Mouse (Mus musculus) neural tube, embryonic 13.5 days (tissue): ENCODE measurements around the gene Cnga1. TPM values are rescaled to one million over a fixed set of nuclear protein-coding genes. Genes with fewer than 3 reads are reported as not detected.

Experiments
- ATAC-seq: fragments of 200-750 bp; cut with Nextera tagmentation; 2 replicates; pipeline ENCODE4 v1.8.0; 2017; ENCODE audit warnings: low read depth, mild to moderate bottlenecking, moderate TSS enrichment, moderate library complexity
- H3K27ac ChIP-seq: fragments of 300-500 bp; sonication (generic); replicated peaks from 2 replicates; pipeline ENCODE4 v1.5.1; 2015; ENCODE audit warnings: moderate library complexity, mild to moderate bottlenecking, inconsistent platforms
- H3K27me3 ChIP-seq: fragments of 300-500 bp; sonication (generic); 2 replicates; pipeline ENCODE4 v1.6.1; 2015; ENCODE audit warnings: mild to moderate bottlenecking, inconsistent platforms
- H3K36me3 ChIP-seq: fragments of 300-500 bp; sonication (generic); 2 replicates; pipeline ENCODE4 v1.6.1; 2015; ENCODE audit warnings: mild to moderate bottlenecking, inconsistent platforms
- H3K4me1 ChIP-seq: fragments of 300-500 bp; sonication (generic); replicated peaks from 2 replicates; pipeline ENCODE4 v1.6.1; 2015; ENCODE audit warnings: inconsistent platforms
- H3K4me2 ChIP-seq: fragments of 300-500 bp; sonication (generic); 2 replicates; pipeline ENCODE4 v1.6.1; 2015; ENCODE audit warnings: inconsistent platforms, mild to moderate bottlenecking, moderate library complexity
- H3K4me3 ChIP-seq: fragments of 300-500 bp; sonication (generic); 2 replicates; pipeline ENCODE4 v1.5.1; 2015; ENCODE audit warnings: mild to moderate bottlenecking, inconsistent platforms
- H3K9ac ChIP-seq: fragments of 300-500 bp; sonication (generic); 2 replicates; pipeline ENCODE4 v1.6.1; 2015; ENCODE audit warnings: moderate library complexity, mild to moderate bottlenecking, inconsistent platforms
- H3K9me3 ChIP-seq: fragments of 300-500 bp; sonication (generic); 2 replicates; pipeline ENCODE4 v1.6.1; 2016; ENCODE audit warnings: inconsistent platforms
- WGBS: fragments of 180-500 bp; shearing (Covaris S2); methylation state at CpG from one replicate; pipeline ENCODE4 v1.1.7; 2015; 5-methylcytosine and 5-hydroxymethylcytosine counted together
- polyA plus RNA-seq: library from polyadenylated mRNA; unstranded; fragments of >200 nt; fragmentation: Nextera tagmentation; extraction: Ambion mirVana; gene quantifications from 2 replicates; pipeline ENCODE4 v1.2.1, GENCODE M21; 2015

The Cnga1 gene
- polyA plus RNA-seq, 1 experiment from 2014 or later: not detected

DNA sequence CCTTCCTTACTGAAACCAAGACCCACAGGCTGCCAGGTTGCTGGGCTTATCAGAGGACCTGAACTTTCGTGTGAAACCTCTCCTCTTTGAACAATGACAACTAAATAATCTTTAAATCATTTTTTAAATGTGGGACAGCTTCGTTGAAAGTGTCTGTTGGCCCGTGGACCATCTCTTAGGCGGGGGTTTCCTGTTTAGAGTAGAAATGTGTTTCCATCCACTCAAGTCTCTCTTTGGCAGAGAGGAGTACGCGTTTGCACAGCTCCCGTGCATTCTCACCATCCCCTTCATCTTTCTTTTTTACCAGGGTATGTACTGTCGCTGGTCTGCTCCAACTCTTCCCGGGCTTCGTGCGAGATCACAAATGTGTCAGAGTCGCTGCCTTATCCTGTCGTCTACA, 14.3 kb upstream of the Cnga1 start:
- WGBS: 92% methylated on average over 13 of the region's 13 CpGs

DNA sequence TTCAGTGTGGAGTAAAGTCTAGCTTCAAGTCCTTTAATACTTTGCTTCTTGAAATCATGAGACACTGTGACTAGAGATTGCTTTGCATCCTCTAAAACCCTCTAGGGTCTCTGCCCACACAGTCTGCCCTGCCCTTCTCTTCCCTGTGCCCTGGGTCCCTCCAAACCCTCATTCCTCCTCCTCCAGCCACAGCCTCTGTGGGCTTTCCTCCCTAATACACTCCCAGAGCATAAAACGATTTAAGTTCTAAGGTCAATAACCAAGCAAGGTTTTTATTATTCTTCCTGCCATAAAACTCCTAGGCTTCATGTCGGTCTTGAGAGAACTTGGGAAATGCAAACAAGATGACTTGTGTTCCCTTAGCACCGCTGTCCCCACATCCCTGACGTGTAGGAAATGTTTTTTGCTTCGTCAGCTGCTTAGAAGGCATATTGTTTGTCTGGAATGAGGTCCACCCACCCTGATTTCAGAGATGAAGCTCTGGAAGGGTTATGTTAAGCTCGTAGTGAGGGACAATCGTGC, 12.3 kb upstream of the Cnga1 start:
- Histone ChIP-seq H3K9ac (no peak overlapping the region), H3K27ac (no peak overlapping the region), H3K27me3 (0 out of 2 replicates have a peak, but pooled peaks cover under 1% of the 10 kb centered on the region), H3K9me3 (no peaks in the 10 kb centered on the region), H3K36me3 (no peaks in the 10 kb centered on the region), H3K4me2 (no peak overlapping the region), H3K4me1 (no peaks in the 10 kb centered on the region), H3K4me3 (no peak overlapping the region)
- ATAC-seq: no peak
- 21% methylated on average over 7 of the region's 7 CpGs for WGBS

More for the DNA sequence above, 14.3 kb upstream of the Cnga1 start:
- Histone ChIP-seq H3K4me2 (no peak overlapping the region), H3K36me3 (no peaks in the 10 kb centered on the region), H3K9ac (no peak overlapping the region), H3K27me3 (no peaks in the 10 kb centered on the region), H3K4me3 (no peak overlapping the region), H3K27ac (no peak overlapping the region), H3K4me1 (no peaks in the 10 kb centered on the region), H3K9me3 (no peaks in the 10 kb centered on the region)
- no peak for ATAC-seq

DNA sequence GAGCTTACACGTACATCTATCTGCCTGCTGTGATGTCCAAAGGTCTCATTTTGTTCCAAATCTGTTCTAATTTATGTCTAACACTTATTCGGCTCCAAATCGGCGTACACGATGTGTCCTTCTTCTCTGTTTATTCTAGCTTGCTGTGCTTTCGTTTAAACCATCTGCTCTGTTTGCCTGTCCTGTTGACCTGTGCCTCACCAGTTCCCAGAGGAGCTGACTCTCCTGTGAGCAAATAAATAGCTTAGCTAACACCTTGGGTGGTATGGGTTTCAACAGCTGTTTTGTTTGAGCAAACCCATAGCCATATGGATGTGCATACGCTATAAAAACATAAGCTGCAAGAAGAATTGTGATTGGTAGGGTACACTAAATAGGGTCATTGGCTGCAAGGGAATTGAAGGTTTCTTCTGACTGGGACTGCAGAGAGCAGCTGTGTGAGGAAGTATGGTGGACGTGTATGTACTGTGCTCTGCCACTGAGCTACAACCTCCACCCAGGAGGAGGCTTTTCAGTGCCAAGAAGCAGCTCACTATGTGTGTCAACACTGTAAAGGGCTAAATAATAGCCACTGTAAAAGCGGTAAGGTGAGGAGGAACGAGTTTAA, 9.1 kb upstream of the Cnga1 start:
- Histone ChIP-seq H3K4me3 (no peak overlapping the region), H3K27me3 (peaks cover 21% of the 10 kb centered on the region), H3K9me3 (no peaks in the 10 kb centered on the region), H3K4me2 (no peak overlapping the region), H3K36me3 (no peaks in the 10 kb centered on the region), H3K27ac (no peak overlapping the region), H3K4me1 (peaks cover 2% of the 10 kb centered on the region), H3K9ac (no peak overlapping the region)
- no peak; the same call in 1 of the 2 replicates for ATAC-seq
- WGBS: 61% methylated on average over 10 of the region's 10 CpGs

DNA sequence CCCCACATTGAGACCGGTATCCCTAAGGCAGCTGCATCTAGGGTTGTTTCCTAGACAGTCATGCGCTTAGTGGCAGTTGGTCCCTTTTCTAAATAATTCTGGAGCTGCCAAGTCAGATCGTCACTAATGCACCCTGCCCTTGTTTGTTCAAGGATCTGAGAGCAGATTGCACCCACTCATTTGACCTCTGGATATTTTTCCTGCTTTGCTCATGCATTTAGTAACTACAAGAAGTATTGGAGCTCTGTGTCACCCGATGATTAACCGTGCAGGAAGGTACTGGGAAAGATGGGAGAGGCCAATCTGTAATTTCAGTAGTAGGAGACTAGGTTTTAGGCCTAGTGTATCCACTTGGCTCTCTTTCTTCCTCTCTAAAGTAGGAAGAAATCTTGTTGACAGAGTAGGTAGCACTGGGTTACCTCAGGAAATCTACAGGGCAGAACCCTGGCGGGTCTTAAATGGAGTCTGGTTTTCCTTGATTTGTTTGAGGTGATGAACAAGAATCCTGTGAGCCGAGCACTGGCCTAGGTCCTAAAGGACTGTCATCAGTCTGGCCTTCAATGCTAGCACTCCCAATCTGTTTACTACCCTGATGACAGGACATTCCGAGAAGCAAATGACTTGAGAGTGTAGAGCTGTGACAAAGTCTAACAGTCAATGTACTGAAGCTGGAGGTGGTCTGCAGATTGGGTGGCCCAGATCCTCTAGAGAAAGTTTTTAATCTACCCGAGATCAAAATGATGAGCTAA, 5.1 kb upstream of the Cnga1 start:
- Histone ChIP-seq H3K27ac (no peak overlapping the region), H3K4me1 (peaks cover 16% of the 10 kb centered on the region), H3K9ac (no peak overlapping the region), H3K36me3 (no peaks in the 10 kb centered on the region), H3K4me2 (no peak overlapping the region), H3K4me3 (no peak overlapping the region), H3K27me3 (peaks cover 53% of the 10 kb centered on the region), H3K9me3 (no peaks in the 10 kb centered on the region)
- ATAC-seq: no peak
- 77% methylated on average over 9 of the region's 9 CpGs for WGBS

DNA sequence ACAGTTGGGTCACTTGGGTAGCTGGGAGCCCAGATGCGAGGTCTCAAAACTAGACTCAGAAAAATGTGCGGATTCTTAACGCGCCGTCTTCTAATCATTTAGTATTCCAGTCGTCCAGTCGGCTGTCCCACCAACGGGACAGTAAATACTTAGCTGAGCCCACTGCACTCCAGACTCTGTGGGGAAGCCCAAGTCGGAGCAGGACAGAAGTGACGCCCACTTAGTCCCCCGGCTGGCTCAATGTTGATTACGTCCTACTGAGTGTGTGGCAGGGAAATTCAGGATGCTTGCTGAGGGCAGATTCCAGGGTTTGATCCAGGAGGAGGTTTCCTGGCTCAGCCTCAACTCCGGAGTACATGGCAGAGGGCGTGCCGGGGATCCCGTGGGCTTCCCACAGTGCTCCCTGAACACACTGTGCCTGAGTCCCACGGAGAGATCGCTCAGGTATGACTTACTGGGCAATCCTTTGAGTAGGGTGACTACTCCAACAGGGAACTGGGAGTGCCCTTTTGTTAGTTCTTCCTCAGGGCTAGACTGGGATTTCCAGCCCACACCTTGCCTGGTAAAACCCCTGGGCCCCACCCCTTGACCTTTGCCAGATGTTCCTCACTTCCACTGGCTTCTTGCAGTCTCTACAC, 4.0 kb upstream of the Cnga1 start:
- peaks cover 16% of the 10 kb centered on the region for H3K4me1 ChIP-seq

DNA sequence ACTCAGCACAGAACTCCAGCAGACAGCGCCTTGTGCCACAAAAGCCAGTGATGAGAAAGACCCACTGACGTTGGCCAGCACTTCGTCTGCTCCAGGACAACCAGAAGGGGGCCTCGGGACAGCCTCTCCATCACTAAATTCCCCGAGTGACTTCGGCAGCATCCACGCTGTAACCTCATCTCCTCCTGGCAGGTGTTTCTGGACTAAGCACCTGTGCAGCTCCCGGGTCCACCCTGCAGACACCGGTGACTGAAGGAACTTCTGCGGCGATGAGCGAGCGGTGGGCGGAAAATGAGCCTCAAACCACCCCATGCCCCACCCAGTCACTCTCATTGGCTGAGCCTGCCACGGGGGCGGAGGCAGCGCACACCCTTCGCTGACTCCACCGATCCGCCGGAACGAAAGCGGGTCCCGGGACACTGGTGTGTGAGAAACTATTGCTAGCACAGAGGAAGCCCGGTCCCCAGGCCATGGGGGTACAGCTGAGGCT, 3.4 kb upstream of the Cnga1 start, which contains the start of gene Nipal1:
Gene Nipal1, plus strand, starts transcription at position 378 of the 490 bp plus-strand sequence.
- ATAC-seq: peak; percentile 92
- 0% methylated on average over 25 of the region's 25 CpGs for WGBS

More for the DNA sequence above, 4.0 kb upstream of the Cnga1 start:
- Histone ChIP-seq H3K36me3 (no peaks in the 10 kb centered on the region), H3K4me2 (peak overlapping the region; percentile 86), H3K4me3 (peak overlapping the region; percentile 46), H3K27me3 (peaks cover 53% of the 10 kb centered on the region), H3K9ac (peak overlapping the region; percentile 62), H3K27ac (no peak overlapping the region), H3K9me3 (no peaks in the 10 kb centered on the region)
- WGBS: 7% methylated on average over 18 of the region's 18 CpGs
- peak; percentile 56; the same call in 1 of the 2 replicates for ATAC-seq

DNA sequence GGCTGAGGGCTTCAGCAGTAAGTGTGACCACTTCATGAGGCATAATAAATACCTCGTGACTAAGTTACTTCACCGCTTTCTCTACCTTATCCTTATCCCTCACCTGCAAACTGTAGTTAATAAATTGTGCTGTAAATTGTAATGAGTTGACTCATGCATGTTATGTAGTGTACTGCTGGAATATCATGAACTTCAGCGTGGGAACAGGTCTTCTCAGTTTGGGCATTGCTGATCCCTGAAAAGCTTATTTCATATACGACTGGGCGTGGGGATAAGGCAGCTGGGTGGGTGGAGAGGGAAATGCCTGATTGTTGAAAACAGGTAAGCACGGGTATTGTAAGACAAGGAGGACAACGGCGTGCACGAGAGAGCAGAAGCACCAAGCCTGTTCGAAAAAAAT, 2.9 kb upstream of the Cnga1 start:
- Histone ChIP-seq H3K27me3 (peaks cover 53% of the 10 kb centered on the region), H3K4me1 (peaks cover 16% of the 10 kb centered on the region), H3K27ac (no peak overlapping the region), H3K4me2 (peak overlapping the region; percentile 86), H3K9me3 (no peaks in the 10 kb centered on the region), H3K9ac (peak overlapping the region; percentile 62; the same call in 1 of the 2 replicates), H3K36me3 (no peaks in the 10 kb centered on the region), H3K4me3 (peak overlapping the region; percentile 46)
- ATAC-seq: no peak
- WGBS: 28% methylated on average over 10 of the region's 10 CpGs

More for the DNA sequence above, 3.4 kb upstream of the Cnga1 start, which contains the start of gene Nipal1:
- no peak within 1 kb of the TSS for H3K27ac ChIP-seq
- H3K36me3 ChIP-seq: no peaks in the 10 kb centered on the region
- H3K4me2 ChIP-seq: peak within 1 kb of the TSS; percentile 86
- H3K4me1 ChIP-seq: peaks cover 16% of the 10 kb centered on the region
- H3K9me3 ChIP-seq: no peaks in the 10 kb centered on the region
- H3K27me3 ChIP-seq: peaks cover 53% of the 10 kb centered on the region
- H3K4me3 ChIP-seq: peak within 1 kb of the TSS; percentile 46
- peak within 1 kb of the TSS; percentile 62 for H3K9ac ChIP-seq

DNA sequence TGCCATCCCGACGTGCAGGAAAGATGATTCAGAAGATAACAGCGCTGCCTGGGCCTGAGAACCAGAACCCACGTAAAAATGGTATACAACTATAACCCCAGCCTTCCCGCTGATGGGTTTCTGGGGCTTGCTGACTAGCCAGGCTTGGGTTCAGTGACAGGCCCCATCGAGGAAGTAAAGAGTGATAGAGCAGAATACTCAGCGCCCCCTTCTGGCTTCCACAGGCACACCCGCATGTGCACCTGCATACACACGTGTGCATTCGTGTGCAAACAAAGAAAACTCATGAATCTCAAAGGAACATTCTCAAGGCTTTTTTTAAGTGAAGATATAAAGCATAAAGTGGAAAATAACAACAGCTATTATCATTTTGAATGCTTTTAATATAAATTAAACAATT, 2.1 kb upstream of the Cnga1 start:
- peaks cover 50% of the 10 kb centered on the region for H3K27me3 ChIP-seq

DNA sequence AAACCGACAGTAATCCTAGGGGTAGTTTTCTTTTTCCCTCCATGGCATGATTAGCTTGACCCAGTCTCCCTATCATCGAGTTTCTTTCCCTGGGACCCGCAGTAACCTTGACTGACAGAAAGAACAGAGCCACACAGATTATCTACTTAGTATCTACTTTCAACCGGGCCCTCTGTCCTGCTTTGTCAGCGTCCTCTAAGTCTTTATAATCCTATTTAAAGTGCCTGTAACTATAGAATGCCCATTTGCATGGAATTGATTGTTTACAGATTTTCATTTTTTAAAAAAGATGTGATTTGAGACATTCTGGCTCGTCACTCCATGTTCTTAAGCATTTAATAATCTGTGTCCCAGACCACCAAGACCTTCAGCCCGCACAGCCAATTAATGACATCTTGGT, 420 bp downstream of the Cnga1 start:
- no peak overlapping the region for H3K4me2 ChIP-seq
- WGBS: 75% methylated on average over 7 of the region's 7 CpGs
- no peak overlapping the region for H3K9ac ChIP-seq
- ATAC-seq: no peak
- no peak overlapping the region for H3K27ac ChIP-seq
- H3K9me3 ChIP-seq: no peaks in the 10 kb centered on the region
- peaks cover 37% of the 10 kb centered on the region for H3K27me3 ChIP-seq
- no peaks in the 10 kb centered on the region for H3K36me3 ChIP-seq
- H3K4me3 ChIP-seq: no peak overlapping the region
- H3K4me1 ChIP-seq: peaks cover 16% of the 10 kb centered on the region

More for the DNA sequence above, 2.1 kb upstream of the Cnga1 start:
- Histone ChIP-seq H3K4me1 (peaks cover 16% of the 10 kb centered on the region), H3K4me2 (no peak overlapping the region), H3K27ac (no peak overlapping the region), H3K4me3 (no peak overlapping the region), H3K9ac (no peak overlapping the region), H3K9me3 (no peaks in the 10 kb centered on the region), H3K36me3 (no peaks in the 10 kb centered on the region)
- ATAC-seq: no peak
- 42% methylated on average over 10 of the region's 10 CpGs for WGBS

DNA sequence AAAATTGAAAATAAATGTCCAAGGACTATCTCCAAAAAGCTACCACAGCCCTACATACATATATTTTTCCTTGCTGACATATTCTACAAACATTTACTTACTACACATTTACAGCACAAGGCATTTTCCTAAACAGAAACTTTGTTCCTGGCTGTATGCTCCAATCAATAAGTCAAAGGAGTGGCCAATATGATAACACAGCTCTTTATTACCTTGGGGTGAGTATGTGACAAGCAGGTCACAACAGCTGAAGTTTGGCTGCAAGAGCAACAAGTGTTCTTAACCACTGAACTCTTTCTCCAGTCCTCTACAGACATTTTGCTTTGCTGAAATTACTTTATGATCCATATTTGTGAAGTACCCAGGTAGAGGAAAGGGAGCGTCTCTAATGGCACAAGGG, 4.0 kb downstream of the Cnga1 start:
- no peak overlapping the region for H3K9ac ChIP-seq
- 95% methylated on average over 1 of the region's 1 CpGs for WGBS
- no peak overlapping the region for H3K4me3 ChIP-seq
- H3K27ac ChIP-seq: no peak overlapping the region
- H3K4me1 ChIP-seq: no peaks in the 10 kb centered on the region
- no peaks in the 10 kb centered on the region for H3K9me3 ChIP-seq
- H3K4me2 ChIP-seq: no peak overlapping the region
- H3K36me3 ChIP-seq: no peaks in the 10 kb centered on the region
- peaks cover 4% of the 10 kb centered on the region; the same call in 1 of the 2 replicates for H3K27me3 ChIP-seq
- no peak for ATAC-seq

DNA sequence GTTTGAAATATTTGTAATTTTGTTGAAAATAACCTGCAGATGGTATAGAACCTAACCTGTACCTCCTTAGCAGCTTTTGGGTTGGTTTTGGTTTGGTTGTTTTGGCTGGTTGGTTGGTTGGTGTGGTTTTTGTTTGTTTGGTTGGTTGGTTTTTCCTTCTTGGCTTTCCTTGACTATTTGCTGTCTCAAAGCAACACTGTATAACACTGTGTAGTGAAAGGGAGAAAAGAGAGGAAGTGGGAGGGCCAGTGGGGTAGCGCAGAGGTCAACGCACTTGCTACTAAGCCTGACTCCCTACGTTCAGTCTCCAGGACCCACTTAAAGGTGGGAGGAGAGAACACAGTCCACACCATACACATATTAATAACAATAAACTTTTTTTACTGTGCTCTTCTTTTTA, 7.5 kb downstream of the Cnga1 start:
- H3K27ac ChIP-seq: no peak overlapping the region
- no peaks in the 10 kb centered on the region for H3K27me3 ChIP-seq
- H3K4me1 ChIP-seq: no peaks in the 10 kb centered on the region
- H3K9ac ChIP-seq: no peak overlapping the region
- no peak overlapping the region for H3K4me2 ChIP-seq
- ATAC-seq: no peak
- no peak overlapping the region for H3K4me3 ChIP-seq
- no peaks in the 10 kb centered on the region for H3K36me3 ChIP-seq
- H3K9me3 ChIP-seq: no peaks in the 10 kb centered on the region
- 85% methylated on average over 3 of the region's 3 CpGs for WGBS

DNA sequence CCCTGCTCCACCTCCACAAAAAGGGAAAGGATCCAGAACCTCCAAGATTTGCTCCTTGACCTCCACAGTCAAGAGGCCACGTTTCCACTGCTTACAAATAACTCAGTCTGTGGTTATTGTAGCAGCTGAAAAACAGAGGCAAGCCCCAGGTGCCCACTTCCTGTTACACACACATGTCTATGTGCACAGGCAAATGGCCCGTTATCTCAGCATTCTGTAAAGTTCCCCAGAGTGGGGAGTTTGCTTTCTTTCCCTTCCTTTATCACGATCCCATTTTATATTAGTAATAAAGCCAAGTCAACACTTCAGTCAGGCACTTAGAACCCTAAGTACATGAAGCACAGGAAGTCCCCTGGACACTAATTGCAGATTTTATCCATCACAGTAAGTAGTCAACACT, 8.0 kb downstream of the Cnga1 start:
- ATAC-seq: no peak
- 65% methylated on average over 3 of the region's 3 CpGs for WGBS
- no peaks in the 10 kb centered on the region for H3K4me1 ChIP-seq
- no peak overlapping the region for H3K4me3 ChIP-seq
- no peak overlapping the region for H3K27ac ChIP-seq
- no peak overlapping the region for H3K9ac ChIP-seq
- H3K36me3 ChIP-seq: no peaks in the 10 kb centered on the region
- H3K4me2 ChIP-seq: no peak overlapping the region
- no peaks in the 10 kb centered on the region for H3K27me3 ChIP-seq
- H3K9me3 ChIP-seq: no peaks in the 10 kb centered on the region
